Mouse (Mus musculus) kidney, adult 2 months (tissue): ENCODE measurements around the gene Arrdc4.

Experiments used
- CTCF ChIP-seq: fragments of 200-500 bp; conservative IDR thresholded peaks from 2 replicates; pipeline ENCODE4 v1.5.1; 2011; ENCODE audit warnings: low read depth, mild to moderate bottlenecking, control low read depth, low read length, moderate library complexity, mixed read lengths; ENCODE audit not compliant: insufficient read depth, insufficient read length
- POLR2A ChIP-seq: fragments of 200-500 bp; IDR thresholded peaks from one replicate; pipeline ENCODE4 v1.6.1; 2011; ENCODE audit warnings: low read depth, low read length, control low read depth

GRCm38 (mm10) chr7:68697313-68697712, 51.7 kb downstream of the Arrdc4 start:
- no peak for TF ChIP-seq CTCF
- no peak for TF ChIP-seq POLR2A
